Mouse (Mus musculus) forebrain, embryonic 10.5 days (tissue): ENCODE results near the gene Gm21962. TPM values are rescaled to one million over a fixed set of nuclear protein-coding genes. Genes with fewer than 3 reads are reported as not detected.

Source experiments
- microRNA-seq: library from miRNA; unstranded; fragments of <30 nt; microRNA quantifications from one replicate; pipeline ENCODE4, GENCODE M21; 2017
- polyA plus RNA-seq: library from polyadenylated mRNA; unstranded; fragments of >200 nt; fragmentation: Nextera tagmentation; extraction: Ambion mirVana; gene quantifications from 2 replicates; pipeline ENCODE4 v1.2.1, GENCODE M21; 2016

Gm21962 gene
- polyA plus RNA-seq, 1 experiment from 2014 or later = not detected

Small RNAs within 50 kb of the gene (microRNA-seq; reads per million reads assigned to microRNA genes)
- not detected for gene Gm22468

Other genes with a start within 250 kb of the Gm21962 start
- gene Ddit4l, start 49.9 kb upstream of the Gm21962 start, polyA plus RNA-seq = 9.7 and 10.2 TPM in 2 replicates
- 3,633 and 3,684 TPM in 2 replicates for gene H2afz, start 193.0 kb downstream of the Gm21962 start, polyA plus RNA-seq
- gene Dnajb14, start 196.2 kb downstream of the Gm21962 start, polyA plus RNA-seq = 5.3 and 5.5 TPM in 2 replicates
- 90.1 and 92.3 TPM in 2 replicates for gene Lamtor3, start 247.0 kb downstream of the Gm21962 start, polyA plus RNA-seq